ENCODE assay signal across 9 mouse cellular contexts in genomic region chr9:70241411-70241961, GRCm38 (mm10). TPM values are rescaled to one million over a fixed set of nuclear protein-coding genes. Genes with fewer than 3 reads are reported as not detected.
DNase-seq lines count a peak whose midpoint lies in the region; ATAC-seq and TF ChIP-seq lines count a peak whose summit lies in the region.
"Had no signal": no experiment of that assay in that cellular context is flagged by ENCODE, and none has a peak within 500 bp of the region (broad histone marks: within the 10 kb centered on the region; RNA-seq: fewer than 3 reads in every experiment).

No protein-coding gene starts in this region.

- peak; percentile 86 for TF ChIP-seq EP300 in lung, postnatal 0 days (IDR thresholded peaks at IDR 0.05)

- WGBS in limb, embryonic 10.5 days = 78% methylated on average over 8 of the region's 8 CpGs
- 22% methylated on average over 8 of the region's 8 CpGs for WGBS in lung, postnatal 0 days
- WGBS in hindbrain, embryonic 13.5 days = 69% methylated on average over 8 of the region's 8 CpGs

- H3K27me3 ChIP-seq in limb, embryonic 10.5 days (ENCODE audit: low read depth, poor library complexity, severe bottlenecking) = no peaks in the 10 kb centered on the region
- no peaks in the 10 kb centered on the region for H3K27me3 ChIP-seq in lung, postnatal 0 days (replicated peaks; ENCODE audit: insufficient read depth, low read length)
- no peaks in the 10 kb centered on the region for H3K27me3 ChIP-seq in hindbrain, embryonic 13.5 days

- H3K4me3 ChIP-seq in limb, embryonic 10.5 days = no peak overlapping the region
- H3K4me3 ChIP-seq in lung, postnatal 0 days (ENCODE audit: low read depth, low read length) = no peak overlapping the region
- H3K4me3 ChIP-seq in hindbrain, embryonic 13.5 days = no peak overlapping the region

- 0 out of 2 replicates have a peak overlapping the region, but pooled peaks have one; percentile 8 for H3K4me2 ChIP-seq in lung, postnatal 0 days (replicated peaks; ENCODE audit: low read depth, low read length)
- no peak overlapping the region for H3K4me2 ChIP-seq in hindbrain, embryonic 13.5 days

- ATAC-seq in lung, postnatal 0 days = peak; percentile 83
- ATAC-seq in hindbrain, embryonic 13.5 days (ENCODE audit: low FRiP score) = no peak
- ATAC-seq in megakaryocyte-erythroid progenitor cell, adult 5-6 weeks (replicated peaks; ENCODE audit: low FRiP score, low TSS enrichment, poor library complexity, severe bottlenecking) = no peak

- H3K36me3 ChIP-seq in limb, embryonic 10.5 days = no peaks in the 10 kb centered on the region
- no peaks in the 10 kb centered on the region for H3K36me3 ChIP-seq in lung, postnatal 0 days (ENCODE audit: insufficient read depth, low read length)
- no peaks in the 10 kb centered on the region for H3K36me3 ChIP-seq in hindbrain, embryonic 13.5 days

- peak; percentile 58 for DNase-seq in Muller cell, postnatal 12 days (ENCODE audit: inconsistent ontology term)
- peak; percentile 43 for DNase-seq in forelimb bud, embryonic 11.5 days (ENCODE audit: low read depth, low spot score)
- no peak for DNase-seq in limb, embryonic 10.5 days (ENCODE audit: low spot score)
- DNase-seq in lung, postnatal 0 days (ENCODE audit: low spot score) = peak; percentile 88
- DNase-seq in frontal cortex, postnatal 10 days (ENCODE audit: low spot score in 2 of 2) = no peak
- no peak for DNase-seq in right cerebral cortex, postnatal 14 days
- DNase-seq: cerebellum, adult 8-10 months had no signal

- no peak for TF ChIP-seq CTCF in lung, postnatal 0 days (IDR thresholded peaks at IDR 0.05)

- H3K9me3 ChIP-seq in limb, embryonic 10.5 days (replicated peaks) = no peaks in the 10 kb centered on the region
- H3K9me3 ChIP-seq in lung, postnatal 0 days (ENCODE audit: low read length) = no peaks in the 10 kb centered on the region
- no peaks in the 10 kb centered on the region for H3K9me3 ChIP-seq in hindbrain, embryonic 13.5 days

- H3K4me1 ChIP-seq in limb, embryonic 10.5 days = peaks cover 30% of the 10 kb centered on the region
- peaks cover 52% of the 10 kb centered on the region for H3K4me1 ChIP-seq in lung, postnatal 0 days (ENCODE audit: insufficient read depth, low read depth, low read length)
- no peaks in the 10 kb centered on the region for H3K4me1 ChIP-seq in hindbrain, embryonic 13.5 days (replicated peaks)

- H3K27ac ChIP-seq in limb, embryonic 10.5 days = peak overlapping the region; percentile 59; the same call in 1 of the 2 replicates
- H3K27ac ChIP-seq in lung, postnatal 0 days (ENCODE audit: low read length) = peak overlapping the region; percentile 48
- no peak overlapping the region for H3K27ac ChIP-seq in hindbrain, embryonic 13.5 days

- no peak overlapping the region for H3K9ac ChIP-seq in lung, postnatal 0 days (replicated peaks; ENCODE audit: low read depth)
- no peak overlapping the region for H3K9ac ChIP-seq in hindbrain, embryonic 13.5 days

RNA-seq across cellular contexts. Expression of gene Myo1e, which starts 34.3 kb away (rescaled TPM):
- 13.3 and 18.9 TPM in 2 replicates for polyA plus RNA-seq in limb, embryonic 10.5 days (2016; fragmentation: Nextera tagmentation; extraction: Ambion mirVana)
- 36.0 and 43.0 TPM in 2 replicates for polyA plus RNA-seq in lung, postnatal 0 days (2015; fragmentation: Nextera tagmentation; extraction: Ambion mirVana)
- polyA plus RNA-seq in hindbrain, embryonic 13.5 days (2015; fragmentation: Nextera tagmentation; extraction: Ambion mirVana) = 8.3 and 9.2 TPM in 2 replicates
- 2.1 and 2.7 TPM in 2 replicates for total RNA-seq in megakaryocyte-erythroid progenitor cell, adult 5-6 weeks (2014; fragmentation: Nextera tagmentation)
- total RNA-seq in megakaryocyte-erythroid progenitor cell, adult 5-6 weeks (2017) = 2.3 and 4.0 TPM in 2 replicates

Comparison
In these comparisons a context has a peak if more than half of its experiments do, and no peak if none do; other contexts are left out.
1. DNase-seq: peak in Muller cell, postnatal 12 days (single experiment), forelimb bud, embryonic 11.5 days (single experiment) and lung, postnatal 0 days (single experiment); none in limb, embryonic 10.5 days (single experiment), frontal cortex, postnatal 10 days (0 of 2) and right cerebral cortex, postnatal 14 days (single experiment).